ENCODE assay signal across 11 mouse cellular contexts in genomic region chr2:164950501-164950900, GRCm38 (mm10). TPM values are rescaled to one million over a fixed set of nuclear protein-coding genes. Genes with fewer than 3 reads are reported as not detected.
A peak's percentile ranks its signal among the peaks of the same experiment; 100 is the strongest.
DNase-seq lines count a peak whose midpoint lies in the region; ATAC-seq and TF ChIP-seq lines count a peak whose summit lies in the region.
"Had no signal": no experiment of that assay in that cellular context is flagged by ENCODE, and none has a peak within 500 bp of the region (broad histone marks: within the 10 kb centered on the region; RNA-seq: fewer than 3 reads in every experiment).

No protein-coding gene starts in this region.

- intact Hi-C loops in left cerebral cortex, postnatal 14 days (cut with DNase I) = no loop called here

- no peak for TF ChIP-seq EP300 in lung, postnatal 0 days (IDR thresholded peaks at IDR 0.05)

- WGBS in heart, embryonic 13.5 days = 22% methylated on average over 13 of the region's 13 CpGs
- WGBS in lung, postnatal 0 days = 25% methylated on average over 13 of the region's 13 CpGs
- WGBS in forebrain, embryonic 16.5 days = 26% methylated on average over 13 of the region's 13 CpGs

- H3K9ac ChIP-seq in heart, embryonic 13.5 days = no peak overlapping the region
- H3K9ac ChIP-seq in lung, postnatal 0 days (replicated peaks; ENCODE audit: low read depth) = no peak overlapping the region
- H3K9ac ChIP-seq in forebrain, embryonic 16.5 days (replicated peaks; ENCODE audit: low read depth, low read length) = no peak overlapping the region
- H3K9ac ChIP-seq: embryonic facial prominence, embryonic 15.5 days; lung, embryonic 15.5 days had no signal

- no peak for DNase-seq in heart, adult 8-10 months (ENCODE audit: low spot score)
- no peak for DNase-seq in lung, postnatal 0 days (ENCODE audit: low spot score)
- DNase-seq in lung, adult 18-20 months = no peak
- peak; percentile 73 for DNase-seq in ZHBTc4 (ENCODE audit: low read depth, low spot score)
- peak; percentile 79 for DNase-seq in naive thymus-derived CD4-positive, alpha-beta T cell, adult 2 months (ENCODE audit: low read depth)
- DNase-seq in left cerebral cortex, postnatal 14 days (ENCODE audit: low spot score in 2 of 2) = no peak
- DNase-seq: thymus, postnatal 25 days had no signal

- 0 out of 2 replicates have a peak, but pooled peaks cover 3% of the 10 kb centered on the region for H3K9me3 ChIP-seq in heart, embryonic 13.5 days
- no peaks in the 10 kb centered on the region for H3K9me3 ChIP-seq in lung, postnatal 0 days (ENCODE audit: low read length)
- no peaks in the 10 kb centered on the region for H3K9me3 ChIP-seq in forebrain, embryonic 16.5 days (ENCODE audit: control insufficient read depth, low read length)
- H3K9me3 ChIP-seq: embryonic facial prominence, embryonic 15.5 days; lung, embryonic 15.5 days had no signal

- ATAC-seq in heart, embryonic 13.5 days (ENCODE audit: extremely low read depth, insufficient number of reproducible peaks, low FRiP score, low TSS enrichment) = no peak
- ATAC-seq in lung, postnatal 0 days = no peak
- no peak for ATAC-seq in forebrain, embryonic 16.5 days

- H3K36me3 ChIP-seq in heart, embryonic 13.5 days = no peaks in the 10 kb centered on the region
- H3K36me3 ChIP-seq in lung, postnatal 0 days (ENCODE audit: insufficient read depth, low read length) = no peaks in the 10 kb centered on the region
- no peaks in the 10 kb centered on the region for H3K36me3 ChIP-seq in forebrain, embryonic 16.5 days (ENCODE audit: control insufficient read depth, insufficient read depth)
- H3K36me3 ChIP-seq: embryonic facial prominence, embryonic 15.5 days; lung, embryonic 15.5 days had no signal

- peaks cover 98% of the 10 kb centered on the region for H3K27me3 ChIP-seq in heart, embryonic 13.5 days (replicated peaks)
- peaks cover 37% of the 10 kb centered on the region for H3K27me3 ChIP-seq in lung, postnatal 0 days (replicated peaks; ENCODE audit: insufficient read depth, low read length)
- H3K27me3 ChIP-seq in forebrain, embryonic 16.5 days (replicated peaks; ENCODE audit: control insufficient read depth, insufficient read depth, low read length) = peaks cover 52% of the 10 kb centered on the region

- peak; percentile 54 for TF ChIP-seq CTCF in lung, postnatal 0 days (IDR thresholded peaks at IDR 0.05)

- no peak overlapping the region for H3K4me3 ChIP-seq in heart, embryonic 13.5 days
- no peak overlapping the region for H3K4me3 ChIP-seq in lung, postnatal 0 days (ENCODE audit: low read depth, low read length)
- H3K4me3 ChIP-seq in forebrain, embryonic 16.5 days (replicated peaks; ENCODE audit: low read length) = no peak overlapping the region
- H3K4me3 ChIP-seq: lung, embryonic 15.5 days had no signal

- H3K4me2 ChIP-seq in heart, embryonic 13.5 days = 0 out of 2 replicates have a peak overlapping the region, but pooled peaks have one; percentile 4
- H3K4me2 ChIP-seq in lung, postnatal 0 days (replicated peaks; ENCODE audit: low read depth, low read length) = no peak overlapping the region
- H3K4me2 ChIP-seq in forebrain, embryonic 16.5 days (ENCODE audit: low read length) = no peak overlapping the region
- H3K4me2 ChIP-seq: embryonic facial prominence, embryonic 15.5 days; lung, embryonic 15.5 days had no signal

- no peak overlapping the region for H3K27ac ChIP-seq in heart, embryonic 13.5 days (replicated peaks)
- H3K27ac ChIP-seq in lung, postnatal 0 days (ENCODE audit: low read length) = no peak overlapping the region
- no peak overlapping the region for H3K27ac ChIP-seq in forebrain, embryonic 16.5 days (ENCODE audit: low read length)
- H3K27ac ChIP-seq: embryonic facial prominence, embryonic 15.5 days; lung, embryonic 15.5 days had no signal

- peaks cover 14% of the 10 kb centered on the region for H3K4me1 ChIP-seq in heart, embryonic 13.5 days
- H3K4me1 ChIP-seq in lung, postnatal 0 days (ENCODE audit: insufficient read depth, low read depth, low read length) = no peaks in the 10 kb centered on the region
- H3K4me1 ChIP-seq in forebrain, embryonic 16.5 days (replicated peaks; ENCODE audit: control insufficient read depth, insufficient read depth, low read length) = peaks cover 4% of the 10 kb centered on the region

RNA-seq across cellular contexts. Expression of gene Mmp9, which starts 9.9 kb away (rescaled TPM):
- polyA plus RNA-seq in heart, embryonic 13.5 days (2015; fragmentation: Nextera tagmentation; extraction: Ambion mirVana) = 0.33 and 0.36 TPM in 2 replicates
- 1 to 10 TPM in 2 of 4 experiments, under 1 TPM in 2; 0.84 to 1.2 (median 0.98) TPM for total RNA-seq in heart, adult 8-10 months (2022)
- polyA plus RNA-seq in lung, postnatal 0 days (2015; fragmentation: Nextera tagmentation; extraction: Ambion mirVana) = 4.5 and 5.6 TPM in 2 replicates
- polyA plus RNA-seq in forebrain, embryonic 16.5 days (2015; fragmentation: Nextera tagmentation; extraction: Ambion mirVana) = 16.9 and 20.6 TPM in 2 replicates
- 1 to 10 TPM; 1.4 to 1.9 TPM for total RNA-seq in left cerebral cortex, postnatal 14 days (2021)

RNA-seq across cellular contexts. Expression of gene Slc12a5, which starts 10.1 kb away (rescaled TPM):
- 0.42 and 0.56 TPM in 2 replicates for polyA plus RNA-seq in heart, embryonic 13.5 days (2015; fragmentation: Nextera tagmentation; extraction: Ambion mirVana)
- total RNA-seq in heart, adult 8-10 months (2022) = 1 to 10 TPM; 1.2 to 4.2 (median 2.8) TPM
- polyA plus RNA-seq in lung, postnatal 0 days (2015; fragmentation: Nextera tagmentation; extraction: Ambion mirVana) = 0.84 and 1.0 TPM in 2 replicates
- polyA plus RNA-seq in forebrain, embryonic 16.5 days (2015; fragmentation: Nextera tagmentation; extraction: Ambion mirVana) = 13.1 and 22.4 TPM in 2 replicates
- 100 to 1,000 TPM; 451 to 495 TPM for total RNA-seq in left cerebral cortex, postnatal 14 days (2021)

RNA-seq across cellular contexts. Expression of gene Zfp335, which starts 38.9 kb away (rescaled TPM):
- 8.8 and 9.2 TPM in 2 replicates for polyA plus RNA-seq in heart, embryonic 13.5 days (2015; fragmentation: Nextera tagmentation; extraction: Ambion mirVana)
- 1 to 10 TPM; 7.6 to 8.5 (median 8.2) TPM for total RNA-seq in heart, adult 8-10 months (2022)
- 5.0 and 5.2 TPM in 2 replicates for polyA plus RNA-seq in lung, postnatal 0 days (2015; fragmentation: Nextera tagmentation; extraction: Ambion mirVana)
- 16.2 and 19.9 TPM in 2 replicates for polyA plus RNA-seq in forebrain, embryonic 16.5 days (2015; fragmentation: Nextera tagmentation; extraction: Ambion mirVana)
- 10 to 100 TPM; 24.1 to 25.4 TPM for total RNA-seq in left cerebral cortex, postnatal 14 days (2021)

Comparison
In these comparisons a context has a peak if more than half of its experiments do, and no peak if none do; other contexts are left out.
1. DNase-seq: peak in ZHBTc4 (single experiment) and naive thymus-derived CD4-positive, alpha-beta T cell, adult 2 months (single experiment); none in heart, adult 8-10 months (single experiment), lung, postnatal 0 days (single experiment), lung, adult 18-20 months (0 of 2) and left cerebral cortex, postnatal 14 days (0 of 2).